In genomic region chr2:101433141-101433895, GRCm38 (mm10) we compare ENCODE assay signal across 18 mouse cellular contexts.
DNase-seq lines count a peak whose midpoint lies in the region; ATAC-seq and TF ChIP-seq lines count a peak whose summit lies in the region.
"Had no signal": no experiment of that assay in that cellular context is flagged by ENCODE, and none has a peak within 500 bp of the region (broad histone marks: within the 10 kb centered on the region; RNA-seq: fewer than 3 reads in every experiment).

No protein-coding gene starts in this region.

- intact Hi-C loops in heart, postnatal 25 days (cut with DNase I), result no loop called here

- no peaks in the 10 kb centered on the region for H3K9me3 ChIP-seq in midbrain, postnatal 0 days (ENCODE audit: low read length)
- H3K9me3 ChIP-seq in midbrain, embryonic 15.5 days, result no peaks in the 10 kb centered on the region
- H3K9me3 ChIP-seq: embryonic facial prominence, embryonic 13.5 days; forebrain, embryonic 12.5 days; heart, embryonic 12.5 days had no signal

- no peak overlapping the region for H3K4me2 ChIP-seq in midbrain, postnatal 0 days (ENCODE audit: low read depth, low read length, poor library complexity, severe bottlenecking)
- H3K4me2 ChIP-seq in midbrain, embryonic 15.5 days, result no peak overlapping the region
- H3K4me2 ChIP-seq: embryonic facial prominence, embryonic 13.5 days; forebrain, embryonic 12.5 days; heart, embryonic 12.5 days had no signal

- TF ChIP-seq CTCF in midbrain, postnatal 0 days (IDR thresholded peaks at IDR 0.05), result no peak

- no peaks in the 10 kb centered on the region for H3K27me3 ChIP-seq in midbrain, postnatal 0 days (ENCODE audit: insufficient read depth, low read length)
- H3K27me3 ChIP-seq in midbrain, embryonic 15.5 days (replicated peaks), result no peaks in the 10 kb centered on the region
- H3K27me3 ChIP-seq: embryonic facial prominence, embryonic 13.5 days; forebrain, embryonic 12.5 days; heart, embryonic 12.5 days had no signal

- no peak for ATAC-seq in midbrain, postnatal 0 days (ENCODE audit: low FRiP score)
- ATAC-seq in midbrain, embryonic 15.5 days (replicated peaks), result no peak
- ATAC-seq in inflammation-experienced regulatory T-cells, adult 6 months, result no peak
- ATAC-seq: forebrain, embryonic 16.5 days; intestine, postnatal 0 days had no signal

- no peak overlapping the region for H3K27ac ChIP-seq in midbrain, postnatal 0 days (ENCODE audit: low read depth, low read length)
- H3K27ac ChIP-seq in midbrain, embryonic 15.5 days, result no peak overlapping the region
- H3K27ac ChIP-seq: embryonic facial prominence, embryonic 13.5 days; forebrain, embryonic 12.5 days had no signal

- WGBS in midbrain, postnatal 0 days, result 88% methylated on average over 8 of the region's 8 CpGs
- 86% methylated on average over 8 of the region's 8 CpGs for WGBS in midbrain, embryonic 15.5 days

- no peaks in the 10 kb centered on the region for H3K4me1 ChIP-seq in midbrain, postnatal 0 days (ENCODE audit: insufficient read depth, low read length)
- no peaks in the 10 kb centered on the region for H3K4me1 ChIP-seq in midbrain, embryonic 15.5 days
- H3K4me1 ChIP-seq: embryonic facial prominence, embryonic 13.5 days; forebrain, embryonic 12.5 days; heart, embryonic 12.5 days had no signal

- DNase-seq in heart, adult 11 months, result peak; percentile 68
- DNase-seq in heart, postnatal 25 days (ENCODE audit: low spot score), result no peak
- DNase-seq in midbrain, postnatal 0 days (ENCODE audit: low spot score), result peak; percentile 7
- DNase-seq in adrenal gland, postnatal 10 days, result peak; percentile 40
- DNase-seq in brain, adult 2 months (ENCODE audit: low read depth, low spot score), result peak; percentile 40
- DNase-seq in kidney, postnatal 25 days, result no peak
- DNase-seq: cerebellum, adult 11-12 months; cerebellum, adult 9-10 months; cerebellum, postnatal 36 days; gastrocnemius, postnatal 10 days; heart, postnatal 36 days had no signal

- no peak overlapping the region for H3K4me3 ChIP-seq in midbrain, postnatal 0 days (ENCODE audit: low read depth, low read length)
- no peak overlapping the region for H3K4me3 ChIP-seq in midbrain, embryonic 15.5 days
- H3K4me3 ChIP-seq: embryonic facial prominence, embryonic 13.5 days; forebrain, embryonic 12.5 days; heart, embryonic 12.5 days had no signal

- H3K36me3 ChIP-seq in midbrain, postnatal 0 days (ENCODE audit: insufficient read depth, low read length), result no peaks in the 10 kb centered on the region
- no peaks in the 10 kb centered on the region for H3K36me3 ChIP-seq in midbrain, embryonic 15.5 days (replicated peaks)
- H3K36me3 ChIP-seq: embryonic facial prominence, embryonic 13.5 days; forebrain, embryonic 12.5 days; heart, embryonic 12.5 days had no signal

- no peak overlapping the region for H3K9ac ChIP-seq in midbrain, postnatal 0 days (replicated peaks; ENCODE audit: low read length, poor library complexity, severe bottlenecking)
- H3K9ac ChIP-seq in midbrain, embryonic 15.5 days, result no peak overlapping the region
- H3K9ac ChIP-seq: embryonic facial prominence, embryonic 13.5 days; forebrain, embryonic 12.5 days; heart, embryonic 12.5 days had no signal

Comparison
In these comparisons a context has a peak if more than half of its experiments do, and no peak if none do; other contexts are left out.
1. DNase-seq: peak in heart, adult 11 months (single experiment), midbrain, postnatal 0 days (single experiment), adrenal gland, postnatal 10 days (single experiment) and brain, adult 2 months (single experiment); none in heart, postnatal 25 days (single experiment) and kidney, postnatal 25 days (0 of 2).